Mouse (Mus musculus): ENCODE data around the gene Kpna3.

GRCm38 (mm10) chr14:61327618-61328450 is 111.8 kb downstream of the Kpna3 start:
- TF ChIP-seq CTCF (IDR thresholded peaks at IDR 0.05; ENCODE audit: extremely low read depth, insufficient read depth, insufficient read length, insufficient replicate concordance): no peak
- no peak for TF ChIP-seq POLR2A (IDR thresholded peaks at IDR 0.05; ENCODE audit: low read depth, low read length)

All from spleen, adult 2 months (tissue).